In genomic region chr15:89098616-89099015, GRCm38 (mm10) we compare ENCODE assay signal across 26 mouse cellular contexts. TPM values are rescaled to one million over a fixed set of nuclear protein-coding genes. Genes with fewer than 3 reads are reported as not detected.
A peak's percentile ranks its signal among the peaks of the same experiment; 100 is the strongest.
DNase-seq lines count a peak whose midpoint lies in the region; ATAC-seq and TF ChIP-seq lines count a peak whose summit lies in the region.
"Had no signal": no experiment of that assay in that cellular context is flagged by ENCODE, and none has a peak within 500 bp of the region (broad histone marks: within the 10 kb centered on the region; RNA-seq: fewer than 3 reads in every experiment).

No protein-coding gene starts in this region.

- H3K9me3 ChIP-seq in liver, postnatal 0 days (ENCODE audit: low read length) = no peaks in the 10 kb centered on the region
- no peaks in the 10 kb centered on the region for H3K9me3 ChIP-seq in heart, embryonic 11.5 days (replicated peaks; ENCODE audit: control insufficient read depth, low read length)
- H3K9me3 ChIP-seq: embryonic facial prominence, embryonic 10.5 days; embryonic facial prominence, embryonic 15.5 days; forebrain, embryonic 12.5 days; heart, embryonic 13.5 days; kidney, embryonic 15.5 days; liver, embryonic 15.5 days; lung, embryonic 15.5 days; neural tube, embryonic 13.5 days had no signal

- no peak overlapping the region for H3K9ac ChIP-seq in liver, postnatal 0 days (replicated peaks)
- H3K9ac ChIP-seq in heart, embryonic 11.5 days (ENCODE audit: low read depth, low read length) = no peak overlapping the region
- H3K9ac ChIP-seq: embryonic facial prominence, embryonic 15.5 days; forebrain, embryonic 12.5 days; heart, embryonic 13.5 days; kidney, embryonic 15.5 days; liver, embryonic 15.5 days; lung, embryonic 15.5 days; neural tube, embryonic 13.5 days had no signal

- 0 out of 2 replicates have a peak overlapping the region, but pooled peaks have one; percentile 22 for H3K27ac ChIP-seq in liver, postnatal 0 days (ENCODE audit: low read depth)
- H3K27ac ChIP-seq in heart, embryonic 11.5 days (ENCODE audit: low read depth, low read length) = no peak overlapping the region
- H3K27ac ChIP-seq: embryonic facial prominence, embryonic 10.5 days; embryonic facial prominence, embryonic 15.5 days; forebrain, embryonic 12.5 days; heart, adult 2 months; heart, embryonic 13.5 days; kidney, embryonic 15.5 days; liver, embryonic 15.5 days; lung, embryonic 15.5 days; neural tube, embryonic 13.5 days had no signal

- H3K4me2 ChIP-seq in liver, postnatal 0 days (ENCODE audit: low read depth, low read length) = no peak overlapping the region
- no peak overlapping the region for H3K4me2 ChIP-seq in heart, embryonic 11.5 days
- H3K4me2 ChIP-seq: embryonic facial prominence, embryonic 15.5 days; forebrain, embryonic 12.5 days; heart, embryonic 13.5 days; kidney, embryonic 15.5 days; liver, embryonic 15.5 days; lung, embryonic 15.5 days; midbrain, embryonic 11.5 days; neural tube, embryonic 13.5 days had no signal

- TF ChIP-seq CTCF in liver, postnatal 0 days (IDR thresholded peaks at IDR 0.05; ENCODE audit: low read depth) = no peak

- H3K4me1 ChIP-seq in liver, postnatal 0 days (ENCODE audit: insufficient read depth) = no peaks in the 10 kb centered on the region
- no peaks in the 10 kb centered on the region for H3K4me1 ChIP-seq in heart, embryonic 11.5 days (ENCODE audit: control insufficient read depth, insufficient read depth, low read length)
- H3K4me1 ChIP-seq: embryonic facial prominence, embryonic 15.5 days; forebrain, embryonic 12.5 days; heart, embryonic 13.5 days; kidney, embryonic 15.5 days; liver, embryonic 15.5 days; lung, embryonic 15.5 days; neural tube, embryonic 13.5 days had no signal

- H3K27me3 ChIP-seq in liver, postnatal 0 days (ENCODE audit: insufficient read depth, low read length) = no peaks in the 10 kb centered on the region
- no peaks in the 10 kb centered on the region for H3K27me3 ChIP-seq in heart, embryonic 11.5 days (ENCODE audit: control insufficient read depth, insufficient read depth, low read length)
- H3K27me3 ChIP-seq: embryonic facial prominence, embryonic 15.5 days; forebrain, embryonic 12.5 days; heart, embryonic 13.5 days; kidney, embryonic 15.5 days; liver, embryonic 15.5 days; lung, embryonic 15.5 days; neural tube, embryonic 13.5 days had no signal

- H3K36me3 ChIP-seq in liver, postnatal 0 days (replicated peaks; ENCODE audit: insufficient read depth, low read length) = peaks cover 92% of the 10 kb centered on the region
- peaks cover 63% of the 10 kb centered on the region for H3K36me3 ChIP-seq in heart, embryonic 11.5 days (ENCODE audit: control insufficient read depth, insufficient read depth, low read length)

- WGBS in liver, postnatal 0 days (ENCODE audit: insufficient replicate concordance) = 84% methylated on average over 7 of the region's 7 CpGs
- WGBS in heart, embryonic 11.5 days (ENCODE audit: insufficient replicate concordance) = 90% methylated on average over 7 of the region's 7 CpGs

- H3K4me3 ChIP-seq in liver, postnatal 0 days (ENCODE audit: low read depth, low read length) = no peak overlapping the region
- no peak overlapping the region for H3K4me3 ChIP-seq in heart, embryonic 11.5 days (ENCODE audit: low read depth, low read length)
- H3K4me3 ChIP-seq: embryonic facial prominence, embryonic 10.5 days; embryonic facial prominence, embryonic 15.5 days; forebrain, embryonic 12.5 days; heart, adult 2 months; heart, embryonic 13.5 days; kidney, embryonic 15.5 days; liver, embryonic 15.5 days; lung, embryonic 15.5 days; neural tube, embryonic 13.5 days had no signal

- DNase-seq in liver, postnatal 0 days = no peak
- no peak for DNase-seq in liver
- peak; percentile 75 to 76 for DNase-seq in cerebellum, adult 18-20 months
- peak; percentile 47 to 69 for DNase-seq in cerebellum, postnatal 14 days
- no peak for DNase-seq in retina, postnatal 1 day
- no peak for DNase-seq in frontal cortex, postnatal 10 days (ENCODE audit: low spot score in 2 of 2)
- DNase-seq: adrenal gland, postnatal 14 days; gastrocnemius, postnatal 36 days; heart, adult 2 months; heart, postnatal 10 days; kidney, adult 18-20 months; kidney, postnatal 25 days; right cerebral cortex, postnatal 14 days had no signal

- TF ChIP-seq EP300 in liver, postnatal 0 days (IDR thresholded peaks at IDR 0.05; ENCODE audit: low read depth) = no peak

- no peak for ATAC-seq in liver, postnatal 0 days
- ATAC-seq in heart, embryonic 11.5 days (replicated peaks; ENCODE audit: insufficient number of reproducible peaks, low FRiP score, low TSS enrichment) = no peak
- ATAC-seq: CD4-positive, CD25-positive, alpha-beta regulatory T cell, adult 4 months; hindbrain, embryonic 16.5 days had no signal

RNA-seq across cellular contexts. Expression of gene Selenoo, which starts 9.7 kb away (rescaled TPM):
- polyA plus RNA-seq in liver, postnatal 0 days (2015; fragmentation: Nextera tagmentation; extraction: Ambion mirVana) = 14.3 and 14.7 TPM in 2 replicates
- polyA plus RNA-seq in heart, embryonic 11.5 days (2014; fragmentation: Nextera tagmentation; extraction: Ambion mirVana) = 9.5 and 9.9 TPM in 2 replicates

RNA-seq across cellular contexts. Expression of gene Trabd, which starts 23.7 kb away (rescaled TPM):
- 23.3 and 23.6 TPM in 2 replicates for polyA plus RNA-seq in liver, postnatal 0 days (2015; fragmentation: Nextera tagmentation; extraction: Ambion mirVana)
- polyA plus RNA-seq in heart, embryonic 11.5 days (2014; fragmentation: Nextera tagmentation; extraction: Ambion mirVana) = 51.7 and 52.6 TPM in 2 replicates

RNA-seq across cellular contexts. Expression of gene Tubgcp6, which starts 24.3 kb away (rescaled TPM):
- 3.1 and 3.3 TPM in 2 replicates for polyA plus RNA-seq in liver, postnatal 0 days (2015; fragmentation: Nextera tagmentation; extraction: Ambion mirVana)
- polyA plus RNA-seq in heart, embryonic 11.5 days (2014; fragmentation: Nextera tagmentation; extraction: Ambion mirVana) = 13.1 and 14.1 TPM in 2 replicates

RNA-seq across cellular contexts. Expression of gene Hdac10, which starts 29.9 kb away (rescaled TPM):
- polyA plus RNA-seq in liver, postnatal 0 days (2015; fragmentation: Nextera tagmentation; extraction: Ambion mirVana) = 4.9 and 6.3 TPM in 2 replicates
- polyA plus RNA-seq in heart, embryonic 11.5 days (2014; fragmentation: Nextera tagmentation; extraction: Ambion mirVana) = 10.5 and 11.4 TPM in 2 replicates

RNA-seq across cellular contexts. Expression of gene Panx2, which starts 39.1 kb away (rescaled TPM):
- not detected in 2 replicates for polyA plus RNA-seq in liver, postnatal 0 days (2015; fragmentation: Nextera tagmentation; extraction: Ambion mirVana)
- polyA plus RNA-seq in heart, embryonic 11.5 days (2014; fragmentation: Nextera tagmentation; extraction: Ambion mirVana) = 1.4 and 1.5 TPM in 2 replicates
- polyA plus RNA-seq: CD4-positive, CD25-positive, alpha-beta regulatory T cell, adult 4 months; liver, adult 2 months; liver, embryonic 15.5 days had no signal

Comparison
In these comparisons a context has a peak if more than half of its experiments do, and no peak if none do; other contexts are left out.
1. DNase-seq: peak in cerebellum, adult 18-20 months (2 of 2) and cerebellum, postnatal 14 days (2 of 2); none in liver, postnatal 0 days (single experiment), liver (single experiment), retina, postnatal 1 day (single experiment) and frontal cortex, postnatal 10 days (0 of 2).